17 mouse cellular contexts compared by ENCODE assay signal in genomic region chr3:41583092-41583491, GRCm38 (mm10). TPM values are rescaled to one million over a fixed set of nuclear protein-coding genes. Genes with fewer than 3 reads are reported as not detected.
DNase-seq lines count a peak whose midpoint lies in the region; ATAC-seq and TF ChIP-seq lines count a peak whose summit lies in the region.
"Had no signal": no experiment of that assay in that cellular context is flagged by ENCODE, and none has a peak within 500 bp of the region (broad histone marks: within the 10 kb centered on the region; RNA-seq: fewer than 3 reads in every experiment).

No protein-coding gene starts in this region.

- H3K4me3 ChIP-seq in heart, embryonic 16.5 days (ENCODE audit: low read length), result no peak overlapping the region
- H3K4me3 ChIP-seq in hindbrain, postnatal 0 days (ENCODE audit: low read length), result no peak overlapping the region
- H3K4me3 ChIP-seq in thymus, adult 2 months (ENCODE audit: control insufficient read depth, insufficient read depth, low read length), result no peak overlapping the region
- H3K4me3 ChIP-seq: limb, embryonic 15.5 days; megakaryocyte, embryonic 14.5 days; neural tube, embryonic 15.5 days had no signal

- TF ChIP-seq CTCF in brain, embryonic 14.5 days (IDR thresholded peaks at IDR 0.05; ENCODE audit: borderline replicate concordance, extremely low read depth, insufficient read depth, insufficient read length), result no peak
- TF ChIP-seq CTCF in hindbrain, postnatal 0 days (IDR thresholded peaks at IDR 0.05; ENCODE audit: low read depth), result no peak
- no peak for TF ChIP-seq CTCF in thymus, adult 2 months (IDR thresholded peaks at IDR 0.05; ENCODE audit: borderline replicate concordance, control insufficient read depth, extremely low read depth, insufficient read depth, low read length, poor library complexity)

- no peaks in the 10 kb centered on the region for H3K36me3 ChIP-seq in heart, embryonic 16.5 days (ENCODE audit: control insufficient read depth, insufficient read depth)
- H3K36me3 ChIP-seq in hindbrain, postnatal 0 days (ENCODE audit: insufficient read depth, low read length), result no peaks in the 10 kb centered on the region
- H3K36me3 ChIP-seq in thymus, adult 2 months (ENCODE audit: control insufficient read depth, insufficient read depth, low read length), result no peaks in the 10 kb centered on the region
- H3K36me3 ChIP-seq: limb, embryonic 15.5 days; neural tube, embryonic 15.5 days had no signal

- H3K9me3 ChIP-seq in heart, embryonic 16.5 days (replicated peaks; ENCODE audit: control insufficient read depth, low read length), result no peaks in the 10 kb centered on the region
- H3K9me3 ChIP-seq in hindbrain, postnatal 0 days (ENCODE audit: low read length), result no peaks in the 10 kb centered on the region
- H3K9me3 ChIP-seq: limb, embryonic 15.5 days; megakaryocyte, embryonic 14.5 days; neural tube, embryonic 15.5 days had no signal

- DNase-seq in heart, adult 9 months (ENCODE audit: low spot score in 2 of 2), result no peak
- DNase-seq in left cerebral cortex, postnatal 4 days, result peak; percentile 57
- no peak for DNase-seq in left cerebral cortex, postnatal 25 days (ENCODE audit: low spot score in 2 of 2)
- DNase-seq in brain, embryonic 14.5 days (ENCODE audit: low read depth), result peak; percentile 53
- no peak for DNase-seq in hindbrain, postnatal 0 days (ENCODE audit: low spot score)
- no peak for DNase-seq in thymus, adult 2 months
- DNase-seq: kidney, postnatal 14 days; layer of hippocampus, adult 9-11 months; lung, postnatal 10 days; right cerebral cortex, postnatal 4 days; thymus, postnatal 36 days had no signal

- ATAC-seq in heart, embryonic 16.5 days (replicated peaks; ENCODE audit: extremely low read depth, insufficient read depth, low FRiP score), result no peak
- ATAC-seq in hindbrain, postnatal 0 days, result peak; percentile 45; the same call in 1 of the 2 replicates
- ATAC-seq: activated CD4-positive, CD25-positive, alpha-beta regulatory T cell, adult 4 months; Patski had no signal

- TF ChIP-seq POLR2A in brain, embryonic 14.5 days (IDR thresholded peaks at IDR 0.05; ENCODE audit: borderline replicate concordance, extremely low read depth, insufficient read depth, insufficient read length, poor library complexity, severe bottlenecking), result no peak
- TF ChIP-seq POLR2A in thymus, adult 2 months (IDR thresholded peaks at IDR 0.05; ENCODE audit: control insufficient read depth, extremely low read depth, insufficient read depth, low read length, poor library complexity), result no peak

- H3K4me2 ChIP-seq in heart, embryonic 16.5 days (ENCODE audit: low read depth, low read length), result no peak overlapping the region
- H3K4me2 ChIP-seq in hindbrain, postnatal 0 days (ENCODE audit: low read depth, low read length), result no peak overlapping the region
- H3K4me2 ChIP-seq: limb, embryonic 15.5 days; neural tube, embryonic 15.5 days had no signal

- intact Hi-C loops in left cerebral cortex, postnatal 4 days (cut with DNase I), result no loop called here
- intact Hi-C loops in left cerebral cortex, postnatal 25 days (cut with DNase I), result no loop called here

- H3K27me3 ChIP-seq in heart, embryonic 16.5 days (ENCODE audit: control insufficient read depth, insufficient read depth, low read length), result no peaks in the 10 kb centered on the region
- H3K27me3 ChIP-seq in hindbrain, postnatal 0 days (ENCODE audit: insufficient read depth, low read length), result no peaks in the 10 kb centered on the region
- no peaks in the 10 kb centered on the region for H3K27me3 ChIP-seq in thymus, adult 2 months (ENCODE audit: control insufficient read depth, insufficient read depth, low read length)
- H3K27me3 ChIP-seq: limb, embryonic 15.5 days; megakaryocyte, embryonic 14.5 days; neural tube, embryonic 15.5 days; Patski had no signal

- peak overlapping the region; percentile 53; the same call in 1 of the 2 replicates for H3K27ac ChIP-seq in heart, embryonic 16.5 days (ENCODE audit: low read length)
- H3K27ac ChIP-seq in hindbrain, postnatal 0 days, result peak overlapping the region; percentile 45; the same call in 1 of the 2 replicates
- H3K27ac ChIP-seq in thymus, adult 2 months (ENCODE audit: control insufficient read depth, insufficient read depth, low read length), result no peak overlapping the region
- H3K27ac ChIP-seq: limb, embryonic 15.5 days; neural tube, embryonic 15.5 days had no signal

- 89% methylated on average over 14 of the region's 14 CpGs for WGBS in heart, embryonic 16.5 days
- 80% methylated on average over 14 of the region's 14 CpGs for WGBS in hindbrain, postnatal 0 days
- 95% methylated on average over 14 of the region's 14 CpGs for WGBS in thymus, adult 2 months

- peaks cover 58% of the 10 kb centered on the region for H3K4me1 ChIP-seq in heart, embryonic 16.5 days (ENCODE audit: control insufficient read depth, insufficient read depth, low read length)
- H3K4me1 ChIP-seq in hindbrain, postnatal 0 days (ENCODE audit: insufficient read depth, low read length), result peaks cover 16% of the 10 kb centered on the region
- peaks cover 18% of the 10 kb centered on the region for H3K4me1 ChIP-seq in thymus, adult 2 months (replicated peaks; ENCODE audit: control insufficient read depth, insufficient read depth, low read length)

- H3K9ac ChIP-seq in heart, embryonic 16.5 days (ENCODE audit: low read length), result no peak overlapping the region
- H3K9ac ChIP-seq in hindbrain, postnatal 0 days (replicated peaks; ENCODE audit: low read length), result no peak overlapping the region
- H3K9ac ChIP-seq: limb, embryonic 15.5 days had no signal

RNA-seq across cellular contexts. Expression of gene Jade1, which starts 27.6 kb away (rescaled TPM):
- 13.4 and 14.8 TPM in 2 replicates for polyA plus RNA-seq in heart, embryonic 16.5 days (2015; fragmentation: Nextera tagmentation; extraction: Ambion mirVana)
- 10 to 100 TPM; 29.0 to 29.4 TPM for total RNA-seq in left cerebral cortex, postnatal 4 days (2021)
- total RNA-seq in left cerebral cortex, postnatal 25 days (2021), result 10 to 100 TPM; 36.8 to 42.5 TPM
- 12.8 and 12.9 TPM in 2 replicates for polyA plus RNA-seq in brain, embryonic 14.5 days (2012; rRNA removed)
- total RNA-seq in hindbrain, postnatal 0 days (2014; rRNA removed), result 19.1 and 33.4 TPM in 2 replicates
- 18.0 and 18.7 TPM in 2 replicates for polyA plus RNA-seq in hindbrain, postnatal 0 days (2015; fragmentation: Nextera tagmentation; extraction: Ambion mirVana)
- 22.7 and 31.9 TPM in 2 replicates for polyA plus RNA-seq in thymus, adult 2 months (2012; rRNA removed)

Comparison
In these comparisons a context has a peak if more than half of its experiments do, and no peak if none do; other contexts are left out.
1. DNase-seq: peak in left cerebral cortex, postnatal 4 days (single experiment) and brain, embryonic 14.5 days (single experiment); none in heart, adult 9 months (0 of 2), left cerebral cortex, postnatal 25 days (0 of 2), hindbrain, postnatal 0 days (single experiment) and thymus, adult 2 months (single experiment).